Mouse (Mus musculus) cerebellum, postnatal 14 days (tissue): ENCODE measurements around the gene Prrx1.

Experiments
- DNase-seq, 2 experiments: peaks; one replicate each; pipeline ENCODE4 v3.0.0; 2021; ENCODE audit warnings: mixed read lengths in 2 of 2

Gene Prrx1

DNA sequence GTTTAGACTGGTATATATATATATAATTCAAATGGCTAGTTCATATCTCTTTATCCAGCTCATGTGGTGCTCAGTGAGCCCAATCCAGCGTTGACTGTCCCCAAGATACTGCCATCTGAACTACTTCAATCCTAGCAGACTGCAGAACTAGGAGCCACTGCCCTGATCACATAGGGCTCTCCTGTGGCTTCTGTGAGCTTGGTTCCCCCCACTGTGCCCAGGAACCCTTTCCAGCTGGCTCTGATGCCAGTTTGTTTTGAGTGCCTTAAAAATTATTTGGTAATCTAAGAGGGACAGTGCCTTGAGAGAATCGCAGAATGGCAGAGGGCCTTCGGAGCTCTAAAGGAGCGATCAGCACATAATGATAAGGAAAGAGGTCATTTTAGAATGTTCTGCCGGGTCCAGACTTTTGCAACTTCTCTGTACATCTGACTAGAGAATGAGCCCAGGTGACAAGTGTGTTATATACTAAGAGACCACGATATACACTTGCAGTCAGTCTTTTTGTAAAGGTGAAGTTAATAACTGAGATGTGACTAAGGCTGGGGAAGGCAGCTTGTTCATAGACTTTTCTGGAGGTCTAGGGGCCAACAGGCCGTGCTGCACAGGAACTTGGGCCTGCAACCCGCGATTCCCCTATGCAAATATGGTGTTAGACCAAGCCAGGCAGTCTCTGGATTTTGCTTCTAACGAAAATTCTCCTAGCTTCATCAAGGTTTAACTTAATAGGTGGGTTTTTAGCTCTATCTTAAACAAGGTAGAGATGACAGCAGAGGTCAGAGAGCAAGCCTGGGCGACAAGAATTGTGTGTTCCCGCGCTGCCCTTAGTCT lies 2.3 kb downstream of the Prrx1 start:
- DNase-seq, result peak in 1 of 2 experiments; percentile 4

DNA sequence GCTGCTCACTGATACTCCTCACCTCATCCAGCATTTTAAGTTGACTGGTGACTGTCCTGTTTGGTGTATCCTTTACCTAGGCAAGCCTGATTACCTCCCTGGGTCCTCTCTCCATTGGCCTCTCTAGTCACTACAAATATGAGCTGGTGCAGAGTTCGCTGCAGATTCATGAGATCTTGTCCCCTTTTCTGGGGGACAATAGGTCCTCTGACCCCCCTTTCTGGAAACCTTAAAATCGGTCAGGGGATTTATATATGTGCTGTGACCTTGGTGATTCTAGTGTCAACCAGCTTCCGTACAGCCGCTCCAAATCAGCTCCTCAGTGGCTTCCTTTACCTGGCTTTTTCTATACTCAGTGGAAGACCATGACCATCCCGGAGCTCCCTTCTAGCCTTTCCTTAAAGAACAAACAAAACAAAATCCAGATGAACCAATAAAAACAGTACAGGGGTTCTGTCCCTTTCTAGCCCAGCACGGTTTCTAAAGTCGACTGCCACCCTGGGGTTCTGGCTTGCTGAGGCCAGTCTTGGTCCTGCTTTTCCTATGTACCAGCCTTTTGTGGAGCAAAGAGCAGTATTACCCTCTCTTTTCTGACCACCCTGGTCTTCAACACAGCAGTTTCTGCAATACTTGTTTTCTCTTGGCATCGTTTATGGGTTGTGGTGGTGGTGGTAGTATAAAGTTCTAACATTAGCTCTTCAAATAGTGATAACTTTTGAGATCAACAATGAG lies 3.3 kb downstream of the Prrx1 start:
- no peak for DNase-seq

DNA sequence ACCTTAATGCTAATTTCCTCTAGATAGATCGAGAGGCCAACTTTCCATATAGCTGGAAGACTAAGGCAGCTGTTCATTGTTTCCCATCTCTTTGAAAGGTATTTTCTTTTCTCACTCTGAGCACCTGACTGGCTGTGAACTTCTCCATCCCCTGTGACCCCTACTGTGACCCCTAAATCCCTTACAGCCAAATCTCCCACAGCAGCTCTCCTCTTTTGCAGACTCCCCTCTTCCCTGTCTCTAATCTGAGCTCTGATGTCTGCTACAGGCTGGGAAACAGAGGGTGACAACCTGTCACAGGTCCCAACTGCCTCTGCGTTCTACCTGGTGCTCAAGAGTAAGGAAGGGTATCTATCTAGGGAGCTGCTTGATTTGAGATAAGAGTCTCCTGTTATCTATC lies 4.0 kb downstream of the Prrx1 start:
- no peak for DNase-seq

DNA sequence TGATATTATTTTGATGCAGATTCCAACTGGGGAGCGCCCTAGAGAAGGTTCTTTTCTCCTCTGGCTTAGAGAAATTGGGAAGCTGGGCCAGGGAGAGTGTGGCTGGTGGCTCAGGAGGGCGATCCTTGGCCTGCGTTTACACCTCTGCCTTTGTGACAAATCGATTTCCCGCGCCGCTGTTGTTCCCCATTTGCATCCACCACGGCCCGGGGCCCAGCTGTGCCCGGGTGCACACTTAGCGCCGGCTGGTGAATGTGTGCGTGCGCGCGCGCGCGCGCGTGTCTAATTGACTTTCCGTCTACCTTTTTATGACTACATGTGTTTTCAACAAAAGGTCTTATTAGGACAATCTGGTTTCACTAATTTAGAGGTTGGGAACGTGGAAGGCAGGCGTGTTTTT lies 4.9 kb downstream of the Prrx1 start:
- no peak for DNase-seq

DNA sequence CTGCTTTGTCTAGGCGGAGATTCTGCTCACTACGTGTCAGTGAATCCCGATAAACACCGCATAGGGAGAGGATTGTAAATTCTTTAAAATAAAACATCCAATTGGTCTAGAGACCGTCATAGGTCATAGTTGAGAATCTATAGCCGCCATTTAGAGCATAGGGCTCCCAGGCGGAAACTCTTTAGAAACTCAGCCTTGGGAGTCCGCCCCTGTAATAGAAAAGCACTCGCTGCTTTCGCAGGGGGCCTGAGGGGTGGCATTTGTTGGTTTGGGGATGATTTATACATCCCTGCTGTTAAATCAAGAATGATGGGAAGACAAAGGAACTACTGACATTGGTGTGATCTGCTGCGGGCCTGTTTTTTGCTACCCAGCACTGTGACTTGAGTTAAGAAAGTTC lies 5.8 kb downstream of the Prrx1 start:
- no peak for DNase-seq

DNA sequence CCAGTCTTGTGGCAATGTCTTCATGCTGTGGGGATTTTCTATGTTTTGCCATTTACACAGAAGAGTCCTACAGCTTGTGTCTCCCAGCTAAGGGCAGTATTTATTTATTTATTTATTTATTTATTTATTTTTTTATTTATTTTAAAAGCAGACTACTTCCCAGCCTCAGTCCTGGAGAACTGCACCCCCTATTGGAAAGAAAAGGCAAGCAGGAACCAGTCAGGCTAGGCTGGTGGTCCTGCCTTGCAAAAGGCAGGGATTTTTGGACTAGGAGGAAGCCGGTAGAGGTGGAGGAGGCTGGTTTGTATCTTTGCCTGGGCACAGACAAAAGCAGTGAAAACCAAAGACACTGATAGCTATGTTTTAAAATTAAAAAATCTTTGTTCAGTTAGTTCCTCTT lies 7.6 kb downstream of the Prrx1 start:
- no peak for DNase-seq

DNA sequence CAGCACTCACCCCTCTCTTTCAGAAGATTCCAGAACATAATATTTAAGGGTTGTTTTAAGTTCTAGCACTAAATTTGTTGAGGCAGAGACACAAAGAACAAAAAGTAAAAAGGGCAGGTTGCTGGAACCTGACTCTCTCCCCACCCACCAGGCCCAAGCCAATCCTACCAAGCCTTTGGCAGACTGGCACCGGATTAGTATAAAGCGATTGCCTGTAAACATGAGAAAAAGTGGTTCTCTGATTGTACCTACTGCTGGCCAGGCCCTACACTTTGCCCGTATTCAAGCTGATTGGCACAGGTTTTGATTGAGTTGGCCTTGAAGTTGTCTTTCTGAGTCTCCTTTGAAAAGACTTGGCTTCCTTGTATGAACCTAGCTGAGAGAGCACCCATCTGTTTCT lies 8.7 kb downstream of the Prrx1 start:
- no peak for DNase-seq

DNA sequence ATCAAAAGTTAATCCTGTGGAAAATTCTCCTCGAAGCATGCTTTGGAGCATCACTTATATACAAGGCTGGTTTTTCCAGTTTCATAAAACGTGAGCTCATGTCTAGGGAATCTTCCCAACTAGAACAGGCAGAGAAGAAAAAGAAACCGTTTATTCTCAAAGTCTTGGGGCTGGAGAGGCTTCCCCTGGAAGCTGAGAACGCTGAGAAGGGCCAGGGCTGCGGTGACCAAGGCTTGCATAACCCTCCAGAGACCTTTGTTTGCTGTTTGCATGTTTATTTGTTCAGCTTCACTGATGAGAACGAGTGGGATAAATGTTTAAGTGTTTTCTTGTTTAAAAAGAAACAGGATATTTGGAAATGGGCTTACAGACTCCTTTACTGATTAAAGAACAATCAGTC lies 11.2 kb downstream of the Prrx1 start:
- no peak for DNase-seq

DNA sequence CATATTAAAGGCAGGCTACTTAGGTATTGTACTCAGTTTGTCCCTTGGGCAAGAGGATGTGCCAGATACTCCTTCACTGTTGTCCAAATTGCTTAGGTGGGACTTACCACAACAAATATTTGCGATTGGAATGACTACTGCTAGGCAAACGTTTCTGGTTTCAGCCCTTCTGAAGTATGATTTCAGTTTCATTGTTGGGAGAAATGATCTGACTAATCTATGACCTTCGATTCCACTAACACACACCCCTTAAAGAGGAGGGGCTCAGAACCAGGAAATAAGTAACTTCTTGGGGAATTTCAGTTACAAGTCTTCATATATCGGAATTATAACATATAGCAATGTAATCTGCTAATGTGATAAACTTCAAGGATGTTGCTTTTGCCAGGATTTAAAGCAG lies 20.4 kb downstream of the Prrx1 start:
- no peak for DNase-seq

DNA sequence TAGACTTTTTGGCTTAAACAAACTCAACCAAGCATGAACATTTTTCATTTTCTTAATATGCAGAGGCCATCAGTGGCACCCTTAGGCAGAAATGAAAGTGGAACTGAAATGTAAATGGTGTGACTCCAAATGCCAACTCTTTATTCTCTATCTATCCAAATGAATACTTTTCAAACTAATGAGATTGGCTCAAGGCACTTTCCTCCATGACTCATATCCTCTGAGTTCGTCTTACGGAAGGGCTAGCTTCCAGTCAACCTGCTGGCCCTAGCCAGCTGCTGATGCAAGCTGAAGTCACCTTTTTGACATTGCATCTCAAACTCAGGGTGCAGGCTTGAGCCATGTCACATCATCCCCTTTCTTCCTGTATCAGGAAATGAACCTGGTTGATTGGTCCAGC lies 21.6 kb downstream of the Prrx1 start:
- no peak for DNase-seq

DNA sequence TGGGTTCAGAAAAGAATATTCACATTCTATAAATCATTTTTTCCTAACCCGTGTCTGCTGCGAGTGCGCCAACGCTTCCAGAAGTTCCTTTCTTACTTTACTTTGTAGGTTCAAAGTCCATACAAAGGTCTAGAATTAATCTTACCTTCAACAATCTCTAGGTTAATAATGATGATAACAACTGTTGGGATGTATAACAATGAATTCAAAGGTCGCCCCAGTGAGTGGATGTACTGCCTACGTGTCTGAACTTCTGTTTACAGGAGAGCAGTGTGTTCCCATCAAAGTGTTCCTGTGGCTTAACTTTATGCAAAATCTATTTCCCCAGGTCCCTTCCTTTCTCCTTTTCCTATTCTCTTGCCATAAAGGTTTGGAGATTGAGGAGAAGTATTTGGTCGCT lies 24.4 kb downstream of the Prrx1 start:
- DNase-seq, result no peak

DNA sequence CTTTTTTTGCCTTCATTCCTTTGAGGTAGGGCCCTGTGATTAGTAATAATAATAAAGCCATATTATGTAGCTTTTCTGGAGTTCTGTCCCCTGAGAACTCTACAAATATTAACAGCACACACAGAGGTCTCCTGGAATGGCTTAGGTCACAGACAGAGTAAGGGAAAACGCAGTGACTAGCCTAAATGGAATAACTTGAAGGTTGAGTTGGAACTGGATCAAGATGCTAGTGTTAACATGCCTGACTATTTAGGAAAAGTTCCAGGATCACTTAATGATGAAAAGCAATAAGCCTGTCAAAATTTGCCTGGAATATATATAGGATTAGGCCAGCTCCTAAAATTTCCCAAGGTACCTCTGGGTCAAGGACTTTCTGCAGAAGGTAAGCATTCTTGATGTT lies 28.0 kb downstream of the Prrx1 start:
- DNase-seq, result no peak

DNA sequence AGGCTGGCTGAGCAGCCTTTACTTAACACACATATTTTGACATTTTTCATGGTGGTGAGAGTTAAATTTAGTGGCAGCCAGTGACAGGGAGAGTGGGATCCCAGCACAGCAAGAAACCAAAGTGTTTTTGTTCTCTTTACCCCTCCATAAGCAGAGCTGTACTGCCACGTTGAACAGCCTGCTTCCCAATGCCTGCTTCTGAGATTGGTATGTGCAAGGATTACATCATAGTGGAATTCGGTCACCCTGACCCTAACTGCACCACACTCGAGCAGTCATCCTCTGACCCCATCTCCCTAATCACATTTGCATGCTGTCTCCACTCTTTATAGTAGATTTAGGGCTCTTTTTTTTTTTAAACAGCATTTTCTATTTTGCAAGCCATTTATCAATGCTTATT lies 28.4 kb downstream of the Prrx1 start:
- no peak for DNase-seq

DNA sequence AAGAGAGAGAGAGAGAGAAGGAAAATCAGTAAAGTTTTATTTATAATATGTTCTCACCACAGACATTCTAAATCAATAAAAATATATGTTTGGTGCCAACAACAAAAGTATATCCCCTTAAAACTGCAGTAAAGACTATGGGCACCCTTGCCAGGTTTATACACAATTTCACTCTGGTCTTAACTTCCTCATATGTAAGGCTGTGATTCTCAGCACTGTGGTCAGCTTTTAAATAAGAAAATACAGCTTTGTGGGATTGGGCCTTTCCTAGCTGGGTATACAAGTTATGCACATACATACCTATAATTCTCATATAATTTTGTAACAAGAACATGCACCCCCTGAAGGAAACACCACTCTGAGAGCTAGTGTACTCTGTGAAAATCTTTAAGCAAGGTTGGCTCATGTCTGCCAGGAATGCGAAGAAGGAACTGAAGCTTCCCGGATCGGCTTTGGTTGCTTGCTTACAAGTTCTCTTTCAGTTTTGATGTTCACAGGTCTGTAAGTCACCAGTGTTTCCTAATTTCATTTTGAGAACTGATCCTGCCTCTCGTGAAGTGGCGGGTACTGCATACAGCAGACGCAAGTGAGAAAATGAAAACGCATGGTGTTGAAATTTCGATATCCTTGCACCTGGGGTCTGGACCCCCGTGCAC lies 29.4 kb downstream of the Prrx1 start:
- DNase-seq, result no peak

DNA sequence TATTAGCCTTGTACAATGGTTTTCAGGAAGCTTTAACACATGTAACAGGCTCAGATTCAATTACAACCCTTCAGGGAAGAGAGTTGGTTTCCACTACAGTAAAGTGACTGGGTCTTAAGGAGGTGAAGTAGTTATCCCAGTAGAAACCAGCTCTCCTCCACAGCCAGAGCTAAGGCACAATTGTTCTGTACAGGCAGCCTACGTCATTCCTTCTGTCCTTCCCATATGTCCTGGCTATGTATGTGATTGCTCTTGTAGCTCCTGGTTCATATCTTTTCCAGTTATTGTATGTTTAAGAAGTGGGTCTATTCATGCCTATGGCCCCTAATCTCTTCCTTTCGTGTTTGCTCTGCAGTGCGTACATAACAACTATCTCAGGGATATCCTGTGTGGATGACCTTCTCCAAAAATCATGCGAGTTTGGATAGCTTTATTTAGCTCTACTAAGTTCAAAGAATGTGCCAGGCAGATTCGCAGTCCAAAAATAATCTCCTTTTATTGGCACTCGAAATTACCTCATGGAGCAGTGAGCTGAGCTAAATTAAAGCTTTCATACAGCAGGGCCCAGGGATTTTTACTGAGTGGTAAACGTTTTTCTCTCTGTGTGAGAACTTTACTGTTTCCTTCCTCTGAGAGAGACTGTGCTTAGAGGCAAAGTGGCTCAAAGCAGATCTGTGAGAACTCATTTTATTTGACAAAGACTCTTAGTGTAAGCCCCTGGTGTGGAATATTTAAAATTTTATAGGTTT lies 31.9 kb downstream of the Prrx1 start:
- peak in 1 of 2 experiments; percentile 23 for DNase-seq

DNA sequence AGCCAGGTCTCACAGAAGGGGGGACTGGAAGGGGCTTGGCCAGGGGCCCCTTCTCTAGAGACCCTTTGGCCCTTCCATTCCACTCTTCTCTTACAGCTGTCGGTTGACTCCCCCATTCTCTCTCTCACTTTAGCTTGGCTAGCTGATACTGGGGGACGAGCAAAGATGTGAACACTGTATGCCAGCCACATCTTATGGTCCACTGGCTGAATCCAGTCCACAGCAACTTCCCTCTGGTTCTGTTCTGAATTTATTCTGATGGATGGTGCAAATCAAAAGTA lies 32.7 kb downstream of the Prrx1 start:
- peak in 1 of 2 experiments; percentile 16 for DNase-seq

DNA sequence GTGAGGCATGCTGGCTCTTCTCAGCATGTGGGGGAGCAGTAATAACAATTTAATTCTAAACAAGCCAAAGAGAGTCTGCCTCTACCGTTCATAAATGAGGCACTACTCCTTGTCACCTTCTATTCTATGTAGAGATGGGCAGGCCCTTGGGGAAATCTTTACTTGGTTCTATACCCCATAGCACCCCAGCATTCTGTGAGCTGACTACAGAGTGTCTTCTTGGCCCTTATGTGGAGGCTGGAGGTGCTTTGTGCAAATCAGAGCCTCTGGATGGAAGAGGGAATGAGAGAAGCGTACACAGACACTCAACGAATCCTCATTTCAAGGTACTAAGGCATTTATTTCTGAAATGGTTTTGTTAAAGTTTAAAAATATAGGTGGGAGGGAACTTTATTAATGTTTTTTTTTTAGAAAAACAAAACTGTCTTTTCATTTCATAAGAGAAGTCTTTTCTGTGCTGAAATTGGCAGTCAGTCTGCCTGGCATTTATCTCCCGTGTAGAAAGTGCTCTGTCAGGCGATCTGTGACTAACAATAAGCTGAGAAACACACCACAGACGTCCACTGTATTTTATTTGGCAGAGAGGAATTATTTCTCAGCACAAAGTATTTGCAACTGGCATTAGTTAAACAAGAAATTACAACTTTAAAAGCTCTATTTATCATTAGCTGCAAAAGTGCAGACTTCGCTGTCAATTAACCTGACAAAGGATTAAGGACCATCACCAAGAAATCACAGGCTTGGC lies 33.2 kb downstream of the Prrx1 start:
- peak; percentile 6 to 13 for DNase-seq

DNA sequence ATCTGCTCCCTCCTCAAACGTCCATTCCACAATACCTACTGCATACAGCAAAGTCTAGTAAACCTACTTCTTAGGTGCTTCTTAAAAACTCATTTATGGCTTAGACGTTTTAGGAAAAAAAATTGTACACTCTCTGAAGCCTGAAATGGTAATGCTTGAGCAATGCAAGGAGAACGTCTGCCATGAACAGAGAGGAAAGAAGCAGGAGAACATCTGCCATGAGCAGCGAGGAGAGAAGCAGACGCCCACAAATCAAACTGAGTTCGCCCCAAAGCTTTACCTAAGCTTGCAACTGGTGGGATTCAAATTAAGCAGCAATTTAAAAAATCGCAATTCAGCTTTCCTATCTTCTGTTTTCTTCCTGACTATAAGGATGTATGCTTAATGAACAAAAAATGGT lies 36.4 kb downstream of the Prrx1 start:
- DNase-seq, result no peak

DNA sequence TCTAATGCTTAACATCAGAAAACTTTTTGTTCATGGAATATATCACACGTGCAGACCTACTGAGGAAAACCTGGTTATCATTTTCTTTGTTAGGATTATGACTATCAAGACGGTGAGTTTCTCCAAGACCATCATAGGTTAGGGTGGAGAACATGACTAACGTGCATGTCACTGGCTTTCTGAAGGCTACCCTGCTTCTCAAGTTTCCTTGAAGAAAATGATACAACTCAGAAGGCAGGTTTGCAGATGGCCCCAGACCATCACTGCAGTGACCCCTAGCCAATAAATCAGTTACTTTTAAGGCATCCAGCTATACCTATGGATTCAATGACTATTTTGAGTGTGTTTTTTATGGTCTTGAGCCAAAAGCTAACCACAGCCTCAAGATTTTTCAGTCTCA lies 38.6 kb downstream of the Prrx1 start:
- no peak for DNase-seq

DNA sequence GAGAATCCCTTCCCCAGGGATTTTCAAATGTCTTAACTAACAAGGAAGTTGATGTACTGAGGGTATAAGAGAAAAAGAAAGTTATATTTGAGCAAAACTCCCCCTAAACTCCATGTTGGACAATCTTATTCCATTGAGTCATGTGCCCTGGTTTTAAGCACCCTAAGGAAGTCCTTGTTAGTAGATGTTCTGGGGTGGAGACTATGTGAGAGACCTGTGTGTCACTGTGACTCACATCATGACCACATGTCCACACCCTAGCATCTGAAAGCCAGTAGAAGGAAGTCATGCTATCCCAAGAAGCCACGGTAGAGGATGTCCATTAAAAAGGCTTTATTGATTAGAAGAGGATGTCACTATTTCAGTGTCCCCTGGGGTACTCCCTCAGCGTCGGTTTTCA lies 40.4 kb downstream of the Prrx1 start:
- DNase-seq, result no peak

DNA sequence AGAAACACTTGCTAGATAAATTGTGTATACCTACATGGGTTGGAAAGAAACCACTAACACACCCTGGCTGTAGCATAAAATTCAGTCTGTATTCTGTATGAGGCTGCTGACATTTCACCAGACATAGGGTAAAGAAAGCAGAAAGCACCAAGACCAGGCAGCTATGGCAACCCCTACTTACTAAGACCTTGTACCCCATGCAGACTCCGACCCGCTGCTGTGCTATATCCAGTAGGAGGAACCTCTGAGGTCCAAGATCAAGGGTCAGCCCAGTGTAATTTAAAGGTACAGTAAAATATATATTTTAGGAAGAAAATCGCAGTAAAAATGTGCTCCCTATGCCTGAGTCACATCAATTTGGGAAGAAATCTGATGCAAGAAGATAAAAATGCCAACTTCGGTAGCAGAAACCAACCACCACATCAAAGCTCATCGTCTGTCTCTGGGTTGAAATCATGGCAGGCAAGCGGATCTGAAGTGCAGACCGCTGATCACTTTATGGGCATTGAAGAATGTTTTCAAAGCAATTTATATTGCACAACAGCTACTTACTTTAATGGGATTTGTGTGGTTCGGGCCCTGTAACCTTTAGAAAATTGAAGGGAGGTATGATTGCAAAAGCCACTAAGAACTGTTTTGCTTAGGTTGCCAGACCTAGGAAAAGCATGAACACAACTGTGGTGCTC lies 46.5 kb downstream of the Prrx1 start:
- DNase-seq, result no peak

DNA sequence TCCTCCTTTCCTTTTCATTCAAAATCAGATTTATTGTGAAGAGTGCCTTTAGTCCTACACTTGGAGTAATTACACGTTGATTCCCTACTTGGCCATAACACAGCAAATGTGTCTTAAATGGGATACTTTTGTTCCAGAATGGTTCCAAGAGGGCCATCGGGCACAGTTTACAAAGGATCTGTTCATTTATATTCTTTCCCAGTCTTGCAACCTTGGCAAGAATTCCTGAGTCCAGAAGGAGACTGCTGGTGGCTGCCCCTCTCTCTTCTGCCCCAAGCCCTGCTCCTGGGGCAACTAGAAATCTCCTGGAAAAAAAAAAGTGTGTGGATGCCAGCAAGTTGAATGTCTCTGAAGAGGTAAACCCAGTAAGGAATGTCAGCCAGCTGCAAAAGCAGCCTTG lies 56.2 kb downstream of the Prrx1 start:
- peak in 1 of 2 experiments; percentile 8 for DNase-seq
